Comparison of ENCODE assay signal across 22 mouse cellular contexts in the genomic region with DNA sequence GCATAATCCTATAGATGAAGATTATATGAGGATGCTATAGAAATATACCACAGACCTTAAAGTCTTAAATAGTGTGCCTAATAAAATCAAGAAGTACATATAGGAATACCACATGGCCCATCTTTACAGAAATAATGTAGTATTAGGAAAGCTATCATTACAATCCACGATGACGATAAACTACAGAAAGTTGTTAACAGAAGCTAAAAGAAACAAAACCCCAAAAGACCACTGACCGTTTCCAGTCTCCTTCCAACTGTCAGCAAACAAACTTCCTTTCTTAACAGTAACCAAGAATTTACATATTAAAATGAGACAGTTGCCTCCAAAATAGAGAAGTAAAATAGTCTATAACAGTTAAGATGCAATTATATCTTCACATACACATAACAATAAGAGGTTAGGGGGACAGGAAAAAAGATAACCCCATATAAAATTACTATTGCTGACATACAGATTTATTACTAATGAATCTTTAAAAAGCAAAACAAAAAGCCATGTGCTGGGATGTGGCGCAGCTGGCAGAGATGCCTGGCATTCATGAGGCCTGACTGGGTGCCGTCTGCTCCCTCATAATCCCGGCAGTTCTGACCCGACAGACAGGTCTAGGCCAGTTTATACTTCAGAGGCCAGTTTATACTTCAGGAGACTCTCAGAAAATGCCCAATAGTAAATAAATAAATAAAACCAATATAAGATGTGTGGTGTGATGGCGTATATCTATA. TPM values are rescaled to one million over a fixed set of nuclear protein-coding genes. Genes with fewer than 3 reads are reported as not detected.
DNase-seq lines count a peak whose midpoint lies in the region; ATAC-seq lines count a peak whose summit lies in the region.
"Had no signal": no experiment of that assay in that cellular context is flagged by ENCODE, and none has a peak within 500 bp of the region (broad histone marks: within the 10 kb centered on the region; RNA-seq: fewer than 3 reads in every experiment).

No protein-coding gene starts in this region.

- peak; percentile 94 for DNase-seq in 3T3-L1 (ENCODE audit: low read depth, low spot score)
- peak; percentile 95 for DNase-seq in adipocyte (ENCODE audit: low spot score)
- DNase-seq in lung, postnatal 25 days (ENCODE audit: low spot score), result no peak
- DNase-seq in layer of hippocampus, adult 9-11 months, result no peak
- no peak for DNase-seq in right cerebral cortex, adult 2 months (ENCODE audit: low spot score in 2 of 2)
- DNase-seq: adrenal gland, postnatal 10 days; adrenal gland, postnatal 36 days; cerebellum, adult 11 months; cerebellum, adult 2 months; cerebellum, adult 9-11 months; cerebellum, postnatal 25 days; embryo, embryonic 11 days; gastrocnemius, postnatal 25 days; heart, adult 2 months; heart, postnatal 14 days had no signal

- peak; percentile 6; the same call in 1 of the 2 replicates for ATAC-seq in megakaryocyte, adult 5-6 weeks (ENCODE audit: poor library complexity, severe bottlenecking)
- ATAC-seq: activated CD4-positive, CD25-positive, alpha-beta regulatory T cell, adult 4 months; CD4-positive, CD25-positive, alpha-beta regulatory T cell, adult 4 months; forebrain, embryonic 15.5 days; hindbrain, embryonic 16.5 days; inflammation-experienced regulatory T-cells, adult 6 months; intestine, embryonic 16.5 days had no signal

RNA-seq across cellular contexts. Expression of gene Nup107, which starts 12.8 kb away (rescaled TPM):
- total RNA-seq in megakaryocyte, adult 5-6 weeks (2015), result 50.3 and 50.9 TPM in 2 replicates
- total RNA-seq in megakaryocyte, adult 5-6 weeks (2017), result 57.7 and 68.7 TPM in 2 replicates

RNA-seq across cellular contexts. Expression of gene Slc35e3, which starts 33.6 kb away (rescaled TPM):
- total RNA-seq in megakaryocyte, adult 5-6 weeks (2015), result 4.2 and 5.3 TPM in 2 replicates
- total RNA-seq in megakaryocyte, adult 5-6 weeks (2017), result 5.3 and 7.8 TPM in 2 replicates

Comparison
In these comparisons a context has a peak if more than half of its experiments do, and no peak if none do; other contexts are left out.
1. DNase-seq: peak in 3T3-L1 (single experiment) and adipocyte (single experiment); none in lung, postnatal 25 days (single experiment), layer of hippocampus, adult 9-11 months (single experiment) and right cerebral cortex, adult 2 months (0 of 2).